Mouse (Mus musculus) C2C12 (cell line): ENCODE measurements around the gene Rnf157. TPM values are rescaled to one million over a fixed set of nuclear protein-coding genes. Genes with fewer than 3 reads are reported as not detected.

ENCODE experiments used
- H3K27me3 ChIP-seq: one replicate; pipeline ENCODE4 v1.6.1; 2011; ENCODE audit not compliant: control insufficient read depth, insufficient read depth, insufficient read length
- H3K36me3 ChIP-seq: one replicate; pipeline ENCODE4 v1.6.1; 2011; ENCODE audit not compliant: control insufficient read depth, insufficient read depth
- H3K4me3 ChIP-seq: one replicate; pipeline ENCODE4 v1.5.1; 2011; ENCODE audit warnings: mild to moderate bottlenecking, control low read depth; ENCODE audit not compliant: poor library complexity, insufficient read depth, severe bottlenecking
- H3K79me2 ChIP-seq: one replicate; pipeline ENCODE4 v1.6.1; 2011; ENCODE audit not compliant: control insufficient read depth, insufficient read depth
- H3K79me3 ChIP-seq: one replicate; pipeline ENCODE4 v1.6.1; 2011; ENCODE audit warnings: low read depth, control low read depth
- H3ac ChIP-seq: one replicate; pipeline ENCODE3; 2011; ENCODE audit warnings: low read depth; ENCODE audit not compliant: control insufficient read depth, insufficient read length
- CEBPB ChIP-seq: IDR thresholded peaks from one replicate; pipeline ENCODE4 v1.6.1; 2011; ENCODE audit warnings: low read depth, mild to moderate bottlenecking, control low read depth, moderate library complexity
- CTCF ChIP-seq: IDR thresholded peaks from one replicate; pipeline ENCODE4 v1.5.1; 2011; ENCODE audit not compliant: control insufficient read depth, insufficient read depth, insufficient read length
- FOSL1 ChIP-seq: IDR thresholded peaks from one replicate; pipeline ENCODE4 v1.8.0; 2011; ENCODE audit warnings: mild to moderate bottlenecking, low read length; ENCODE audit not compliant: poor library complexity, insufficient read depth, severe bottlenecking
- MAX ChIP-seq: IDR thresholded peaks from one replicate; pipeline ENCODE4 v1.6.1; 2011; ENCODE audit warnings: mild to moderate bottlenecking, control low read depth
- MYOD1 ChIP-seq: IDR thresholded peaks from one replicate; pipeline ENCODE4 v1.6.1; 2011; ENCODE audit warnings: low read depth; ENCODE audit not compliant: control insufficient read depth, insufficient read length
- MYOG ChIP-seq: IDR thresholded peaks from one replicate; pipeline ENCODE4 v1.6.1; 2011; ENCODE audit not compliant: control insufficient read depth, insufficient read length; ENCODE audit errors: extremely low read depth
- USF1 ChIP-seq: IDR thresholded peaks from one replicate; pipeline ENCODE4 v1.6.1; 2011; ENCODE audit warnings: low read depth, mild to moderate bottlenecking, control low read depth, moderate library complexity
- polyA plus RNA-seq: library from polyadenylated mRNA; unstranded; fragments of >200 nt; fragmentation: generic; extraction: Trizol; gene quantifications from one replicate; pipeline ENCODE4 v1.2.1, GENCODE M21; 2012; ENCODE audit warnings: missing spikeins

The Rnf157 gene
- polyA plus RNA-seq, 1 experiment: 13.2 TPM

- H3K27me3 ChIP-seq: no peaks in the 10 kb centered on the region
- H3K79me3 ChIP-seq: no peaks in the 10 kb centered on the region
- no peak overlapping the region for H3ac ChIP-seq
- TF ChIP-seq CTCF: no peak
- no peak for TF ChIP-seq CEBPB
- TF ChIP-seq MYOD1: no peak
- TF ChIP-seq FOSL1: no peak
- TF ChIP-seq USF1: no peak
- no peak for TF ChIP-seq MYOG
- TF ChIP-seq MAX: no peak
- no peak overlapping the region for H3K4me3 ChIP-seq
- H3K79me2 ChIP-seq: no peaks in the 10 kb centered on the region
- no peaks in the 10 kb centered on the region for H3K36me3 ChIP-seq
Observed at GRCm38 (mm10) chr11:116369633-116370032, 43.2 kb downstream of the Rnf157 start.

GRCm38 (mm10) chr11:116369051-116369450 lies 43.8 kb downstream of the Rnf157 start:
- Histone ChIP-seq H3K79me2 (no peaks in the 10 kb centered on the region), H3K36me3 (no peaks in the 10 kb centered on the region), H3K79me3 (no peaks in the 10 kb centered on the region), H3K27me3 (no peaks in the 10 kb centered on the region), H3K4me3 (no peak overlapping the region), H3ac (no peak overlapping the region)
- TF ChIP-seq CTCF (no peak), USF1 (no peak), MYOG (no peak), MAX (no peak), CEBPB (no peak), MYOD1 (no peak), FOSL1 (no peak)

GRCm38 (mm10) chr11:116368116-116368515 lies 44.7 kb downstream of the Rnf157 start:
- H3K36me3 ChIP-seq: no peaks in the 10 kb centered on the region

GRCm38 (mm10) chr11:116366647-116367046 lies 46.2 kb downstream of the Rnf157 start:
- Histone ChIP-seq H3K36me3 (no peaks in the 10 kb centered on the region), H3K27me3 (no peaks in the 10 kb centered on the region), H3K79me2 (no peaks in the 10 kb centered on the region), H3K79me3 (no peaks in the 10 kb centered on the region), H3K4me3 (no peak overlapping the region), H3ac (no peak overlapping the region)
- TF ChIP-seq MAX (no peak), USF1 (no peak), CTCF (no peak), FOSL1 (no peak), MYOD1 (no peak), MYOG (no peak), CEBPB (no peak)

More at GRCm38 (mm10) chr11:116368116-116368515, 44.7 kb downstream of the Rnf157 start:
- Histone ChIP-seq H3ac (no peak overlapping the region), H3K4me3 (no peak overlapping the region), H3K79me3 (no peaks in the 10 kb centered on the region), H3K79me2 (no peaks in the 10 kb centered on the region), H3K27me3 (no peaks in the 10 kb centered on the region)
- no peak for TF ChIP-seq CEBPB
- TF ChIP-seq MYOD1: no peak
- no peak for TF ChIP-seq USF1
- no peak for TF ChIP-seq FOSL1
- TF ChIP-seq CTCF: peak; percentile 70
- no peak for TF ChIP-seq MYOG
- TF ChIP-seq MAX: no peak

GRCm38 (mm10) chr11:116366124-116366523 lies 46.7 kb downstream of the Rnf157 start:
- Histone ChIP-seq H3ac (no peak overlapping the region), H3K27me3 (no peaks in the 10 kb centered on the region), H3K4me3 (no peak overlapping the region), H3K79me2 (no peaks in the 10 kb centered on the region), H3K79me3 (no peaks in the 10 kb centered on the region), H3K36me3 (no peaks in the 10 kb centered on the region)
- TF ChIP-seq MYOD1 (no peak), CTCF (no peak), MAX (no peak), CEBPB (no peak), USF1 (no peak), MYOG (no peak), FOSL1 (no peak)

- Histone ChIP-seq H3ac (no peak overlapping the region), H3K36me3 (no peaks in the 10 kb centered on the region), H3K4me3 (no peak overlapping the region), H3K79me2 (no peaks in the 10 kb centered on the region), H3K79me3 (no peaks in the 10 kb centered on the region), H3K27me3 (no peaks in the 10 kb centered on the region)
- TF ChIP-seq MYOD1 (no peak), MYOG (no peak), CTCF (no peak), FOSL1 (no peak), USF1 (no peak), CEBPB (no peak), MAX (no peak)
Observed at GRCm38 (mm10) chr11:116365432-116365831, 47.4 kb downstream of the Rnf157 start.
